Mouse (Mus musculus): ENCODE results near the gene Cacna1b. TPM values are rescaled to one million over a fixed set of nuclear protein-coding genes. Genes with fewer than 3 reads are reported as not detected.

The Cacna1b gene
- polyA plus RNA-seq, 1 experiment from 2014 or later, result 2.4 TPM

DNA sequence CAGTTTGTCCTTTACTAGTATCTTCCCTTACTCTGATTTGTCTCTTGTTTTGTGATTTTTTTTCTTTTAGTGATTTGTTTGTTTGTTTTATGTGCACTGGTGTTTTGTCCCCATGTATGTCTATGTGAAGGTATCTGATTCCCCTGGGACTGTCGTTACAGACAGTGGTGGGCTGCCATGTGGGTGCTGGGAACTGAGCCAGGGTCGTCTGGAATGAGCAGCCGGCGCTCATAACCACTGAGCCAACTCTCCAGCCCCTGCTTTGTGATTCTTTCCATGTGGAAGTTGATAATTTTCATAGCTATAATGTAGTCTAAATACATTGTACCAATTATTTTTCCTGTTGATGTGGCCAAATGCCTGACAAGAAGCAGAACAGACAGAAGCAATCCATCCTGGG lies 7.9 kb upstream of the Cacna1b start:
- WGBS, result 65% methylated on average over 4 of the region's 4 CpGs
- Histone ChIP-seq H3K4me1 (no peaks in the 10 kb centered on the region), H3K9ac (no peak overlapping the region), H3K27ac (no peak overlapping the region), H3K9me3 (no peaks in the 10 kb centered on the region), H3K27me3 (no peaks in the 10 kb centered on the region), H3K4me2 (no peak overlapping the region), H3K4me3 (no peak overlapping the region), H3K36me3 (no peaks in the 10 kb centered on the region)
- no peak for ATAC-seq (ENCODE audit: insufficient number of reproducible peaks, insufficient read depth, low FRiP score, low TSS enrichment, low read depth)

GRCm38 (mm10) chr2:24762446-24762960 lies 449 bp downstream of the Cacna1b start:
- WGBS, result 0% methylated on average over 40 of the region's 52 CpGs
- peak; percentile 52 for ATAC-seq (ENCODE audit: insufficient number of reproducible peaks, insufficient read depth, low FRiP score, low TSS enrichment, low read depth)
- peak overlapping the region; percentile 60 for H3K9ac ChIP-seq
- peaks cover 34% of the 10 kb centered on the region for H3K27me3 ChIP-seq
- no peaks in the 10 kb centered on the region for H3K9me3 ChIP-seq
- no peaks in the 10 kb centered on the region for H3K36me3 ChIP-seq
- peak overlapping the region; percentile 62 for H3K4me3 ChIP-seq
- H3K27ac ChIP-seq, result no peak overlapping the region
- H3K4me2 ChIP-seq, result peak overlapping the region; percentile 100
- peaks cover 12% of the 10 kb centered on the region for H3K4me1 ChIP-seq

- Histone ChIP-seq H3K27me3 (peaks cover 34% of the 10 kb centered on the region), H3K9ac (peak overlapping the region; percentile 60; the same call in 1 of the 2 replicates), H3K4me1 (peaks cover 12% of the 10 kb centered on the region), H3K27ac (no peak overlapping the region), H3K36me3 (no peaks in the 10 kb centered on the region), H3K9me3 (no peaks in the 10 kb centered on the region), H3K4me3 (peak overlapping the region; percentile 62), H3K4me2 (peak overlapping the region; percentile 100)
- WGBS, result under 1% methylated on average over 35 of the region's 35 CpGs
- ATAC-seq (ENCODE audit: insufficient number of reproducible peaks, insufficient read depth, low FRiP score, low TSS enrichment, low read depth), result peak; percentile 77
These were observed 968 bp downstream of the Cacna1b start for GRCm38 (mm10) chr2:24761923-24762445.

GRCm38 (mm10) chr2:24755276-24755675 lies 7.7 kb downstream of the Cacna1b start:
- Histone ChIP-seq H3K9ac (no peak overlapping the region), H3K27ac (no peak overlapping the region), H3K27me3 (no peaks in the 10 kb centered on the region), H3K4me1 (no peaks in the 10 kb centered on the region), H3K9me3 (no peaks in the 10 kb centered on the region), H3K4me2 (no peak overlapping the region), H3K4me3 (no peak overlapping the region), H3K36me3 (no peaks in the 10 kb centered on the region)
- ATAC-seq (ENCODE audit: insufficient number of reproducible peaks, insufficient read depth, low FRiP score, low TSS enrichment, low read depth), result no peak
- WGBS, result 100% methylated on average over 1 of the region's 1 CpGs

DNA sequence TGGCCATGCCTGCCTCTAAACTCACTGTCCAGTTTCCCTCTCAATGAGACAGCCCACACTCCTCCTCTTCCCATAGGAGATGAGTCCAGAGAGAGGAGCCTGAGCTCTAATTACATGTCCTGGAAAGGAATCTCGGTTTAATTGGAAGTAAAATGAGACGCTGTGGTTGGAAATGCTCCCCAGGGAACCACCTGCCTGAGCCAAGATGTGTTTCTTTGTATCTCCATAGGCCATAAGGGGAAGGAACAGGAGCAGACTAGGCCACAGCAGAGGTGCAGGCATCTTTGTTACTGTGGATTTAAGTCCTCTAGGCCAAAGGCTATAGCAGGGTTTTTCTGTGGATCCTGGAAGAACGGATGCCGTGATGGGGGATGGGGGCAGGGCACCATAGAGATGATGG lies 10.4 kb downstream of the Cacna1b start:
- H3K4me1 ChIP-seq, result no peaks in the 10 kb centered on the region
- no peaks in the 10 kb centered on the region for H3K27me3 ChIP-seq
- H3K9ac ChIP-seq, result no peak overlapping the region
- no peak overlapping the region for H3K27ac ChIP-seq
- WGBS, result 43% methylated on average over 4 of the region's 4 CpGs
- no peak overlapping the region for H3K4me2 ChIP-seq
- ATAC-seq (ENCODE audit: insufficient number of reproducible peaks, insufficient read depth, low FRiP score, low TSS enrichment, low read depth), result no peak
- H3K9me3 ChIP-seq, result no peaks in the 10 kb centered on the region
- H3K36me3 ChIP-seq, result no peaks in the 10 kb centered on the region
- H3K4me3 ChIP-seq, result no peak overlapping the region

DNA sequence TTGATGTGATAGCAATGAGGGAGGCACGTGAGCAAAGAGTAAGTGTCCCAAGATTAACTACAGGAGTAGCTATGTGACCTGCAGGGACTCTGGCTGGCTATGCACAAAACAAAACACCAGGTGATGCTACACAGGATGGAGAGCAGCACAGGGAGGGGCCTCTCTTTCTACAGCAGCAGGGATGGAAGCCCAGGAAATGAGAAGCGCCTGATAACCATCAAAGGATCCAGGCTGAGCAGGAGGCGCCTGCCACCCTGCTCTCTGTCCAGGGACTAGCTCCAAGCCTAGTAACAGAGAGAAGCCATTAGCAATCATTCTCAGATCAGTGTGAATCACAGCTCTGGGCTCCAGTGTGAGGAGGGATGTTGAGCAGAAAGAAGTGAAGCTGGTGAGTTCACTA lies 12.9 kb downstream of the Cacna1b start:
- Histone ChIP-seq H3K4me3 (no peak overlapping the region), H3K27ac (no peak overlapping the region), H3K27me3 (no peaks in the 10 kb centered on the region), H3K36me3 (no peaks in the 10 kb centered on the region), H3K9ac (no peak overlapping the region), H3K4me1 (no peaks in the 10 kb centered on the region), H3K9me3 (no peaks in the 10 kb centered on the region), H3K4me2 (no peak overlapping the region)
- ATAC-seq (ENCODE audit: insufficient number of reproducible peaks, insufficient read depth, low FRiP score, low TSS enrichment, low read depth), result no peak
- WGBS, result 63% methylated on average over 3 of the region's 3 CpGs

DNA sequence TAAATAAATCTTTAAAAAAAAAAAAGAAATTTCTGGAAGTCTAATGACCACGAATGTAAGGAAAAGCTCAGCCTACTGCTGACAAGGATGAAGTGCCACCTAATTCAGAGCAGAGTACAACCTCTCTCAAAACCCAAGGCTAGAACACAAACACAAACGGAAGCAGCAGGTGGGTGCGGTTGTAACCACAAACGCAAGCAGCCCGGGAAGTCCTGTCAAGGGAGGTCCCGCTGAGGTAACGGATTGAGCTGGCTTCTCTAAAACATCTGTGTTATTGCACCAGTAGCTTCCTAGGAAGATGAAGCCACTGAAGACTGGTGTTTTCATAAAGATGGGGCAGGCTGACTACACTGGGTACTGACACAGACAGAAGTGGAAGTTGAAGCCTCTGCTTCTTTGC lies 15.1 kb downstream of the Cacna1b start:
- WGBS, result 72% methylated on average over 7 of the region's 7 CpGs
- no peaks in the 10 kb centered on the region for H3K9me3 ChIP-seq
- no peaks in the 10 kb centered on the region for H3K27me3 ChIP-seq
- H3K4me3 ChIP-seq, result no peak overlapping the region
- no peak overlapping the region for H3K9ac ChIP-seq
- H3K4me1 ChIP-seq, result no peaks in the 10 kb centered on the region
- H3K27ac ChIP-seq, result no peak overlapping the region
- H3K36me3 ChIP-seq, result no peaks in the 10 kb centered on the region
- H3K4me2 ChIP-seq, result no peak overlapping the region
- ATAC-seq (ENCODE audit: insufficient number of reproducible peaks, insufficient read depth, low FRiP score, low TSS enrichment, low read depth), result no peak

DNA sequence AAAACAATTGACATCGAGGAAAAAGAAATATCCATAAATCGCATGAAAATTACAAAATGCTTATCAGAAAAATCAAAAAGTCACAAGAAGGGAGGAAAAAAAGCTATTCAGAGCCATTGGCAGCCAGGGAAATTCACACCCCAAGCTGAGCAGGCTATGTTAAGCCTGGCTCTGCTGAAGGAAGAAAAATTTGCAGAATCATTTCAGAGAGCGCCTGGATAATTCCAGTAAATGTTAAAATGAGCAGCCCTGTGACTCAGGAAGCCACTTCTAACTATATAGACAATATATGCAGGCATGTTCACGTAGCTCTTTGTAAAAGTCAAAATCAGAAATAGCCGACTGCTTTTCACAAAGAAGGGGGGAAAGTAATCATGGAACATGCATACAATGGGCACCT lies 23.3 kb downstream of the Cacna1b start:
- H3K36me3 ChIP-seq, result no peaks in the 10 kb centered on the region
- H3K27me3 ChIP-seq, result no peaks in the 10 kb centered on the region
- no peak overlapping the region for H3K4me3 ChIP-seq
- no peaks in the 10 kb centered on the region for H3K4me1 ChIP-seq
- no peak overlapping the region for H3K4me2 ChIP-seq
- no peak overlapping the region for H3K27ac ChIP-seq
- WGBS, result 89% methylated on average over 5 of the region's 5 CpGs
- no peak for ATAC-seq (ENCODE audit: insufficient number of reproducible peaks, insufficient read depth, low FRiP score, low TSS enrichment, low read depth)
- H3K9me3 ChIP-seq, result no peaks in the 10 kb centered on the region
- H3K9ac ChIP-seq, result no peak overlapping the region

- Histone ChIP-seq H3K4me1 (no peaks in the 10 kb centered on the region), H3K4me2 (no peak overlapping the region), H3K4me3 (no peak overlapping the region), H3K9ac (no peak overlapping the region), H3K36me3 (no peaks in the 10 kb centered on the region), H3K27me3 (no peaks in the 10 kb centered on the region), H3K27ac (no peak overlapping the region), H3K9me3 (no peaks in the 10 kb centered on the region)
- 76% methylated on average over 4 of the region's 4 CpGs for WGBS
- no peak for ATAC-seq (ENCODE audit: insufficient number of reproducible peaks, insufficient read depth, low FRiP score, low TSS enrichment, low read depth)
These were observed 29.8 kb downstream of the Cacna1b start for GRCm38 (mm10) chr2:24733157-24733556.

GRCm38 (mm10) chr2:24725865-24726264 lies 37.1 kb downstream of the Cacna1b start:
- H3K36me3 ChIP-seq, result no peaks in the 10 kb centered on the region
- no peaks in the 10 kb centered on the region for H3K9me3 ChIP-seq
- no peak overlapping the region for H3K9ac ChIP-seq
- H3K4me1 ChIP-seq, result no peaks in the 10 kb centered on the region
- no peak for ATAC-seq (ENCODE audit: insufficient number of reproducible peaks, insufficient read depth, low FRiP score, low TSS enrichment, low read depth)
- no peaks in the 10 kb centered on the region for H3K27me3 ChIP-seq
- WGBS, result 87% methylated on average over 4 of the region's 4 CpGs
- H3K27ac ChIP-seq, result no peak overlapping the region
- H3K4me3 ChIP-seq, result no peak overlapping the region
- no peak overlapping the region for H3K4me2 ChIP-seq

- Histone ChIP-seq H3K36me3 (no peaks in the 10 kb centered on the region), H3K4me3 (no peak overlapping the region), H3K9me3 (no peaks in the 10 kb centered on the region), H3K27me3 (no peaks in the 10 kb centered on the region), H3K4me1 (no peaks in the 10 kb centered on the region), H3K4me2 (no peak overlapping the region), H3K27ac (no peak overlapping the region), H3K9ac (no peak overlapping the region)
- ATAC-seq (ENCODE audit: insufficient number of reproducible peaks, insufficient read depth, low FRiP score, low TSS enrichment, low read depth), result no peak
- WGBS, result 93% methylated on average over 14 of the region's 14 CpGs
These were observed 43.1 kb downstream of the Cacna1b start for GRCm38 (mm10) chr2:24719645-24720379.

GRCm38 (mm10) chr2:24718906-24719305 lies 44.0 kb downstream of the Cacna1b start:
- 87% methylated on average over 4 of the region's 4 CpGs for WGBS
- no peak for ATAC-seq (ENCODE audit: insufficient number of reproducible peaks, insufficient read depth, low FRiP score, low TSS enrichment, low read depth)
- Histone ChIP-seq H3K4me3 (no peak overlapping the region), H3K27me3 (no peaks in the 10 kb centered on the region), H3K4me2 (no peak overlapping the region), H3K9ac (no peak overlapping the region), H3K9me3 (no peaks in the 10 kb centered on the region), H3K27ac (no peak overlapping the region), H3K4me1 (no peaks in the 10 kb centered on the region), H3K36me3 (no peaks in the 10 kb centered on the region)

All from embryonic facial prominence, embryonic 13.5 days (tissue).